Mouse (Mus musculus): ENCODE data around the gene Inpp5k.

Inpp5k gene

DNA sequence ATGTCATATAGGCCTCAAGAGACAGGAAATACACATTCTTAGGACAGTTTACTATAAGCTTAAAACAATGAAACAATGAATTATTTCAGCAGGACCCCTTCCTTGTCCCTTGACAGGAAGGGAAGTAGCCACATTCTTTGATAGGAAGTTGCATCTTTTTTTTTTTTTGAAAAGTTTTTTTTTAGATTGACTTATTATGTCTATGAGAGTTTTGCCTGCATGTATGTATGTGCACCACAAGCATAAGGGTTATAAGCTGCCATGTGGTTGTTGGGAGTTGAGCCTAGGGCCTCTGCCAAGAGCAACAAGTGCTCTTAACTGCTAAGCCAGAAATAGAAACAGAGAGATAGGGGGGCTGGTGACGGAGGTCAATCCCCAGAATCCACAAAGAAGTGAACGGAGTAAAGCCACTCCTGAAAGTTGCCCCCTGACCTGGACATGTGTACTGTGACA, 6.7 kb upstream of the Inpp5k start:
- Histone ChIP-seq H3K9me3 (ENCODE audit: low read length) (no peaks in the 10 kb centered on the region), H3K4me3 (replicated peaks; ENCODE audit: low read length) (peak overlapping the region; percentile 49), H3K27me3 (ENCODE audit: insufficient read depth, low read length) (no peaks in the 10 kb centered on the region), H3K36me3 (ENCODE audit: insufficient read depth, low read length) (peaks cover 69% of the 10 kb centered on the region), H3K4me1 (replicated peaks; ENCODE audit: low read depth, low read length) (peaks cover 98% of the 10 kb centered on the region)
- TF ChIP-seq POU5F1 (IDR thresholded peaks at IDR 0.05; ENCODE audit: borderline replicate concordance, low read length) (no peak), NANOG (IDR thresholded peaks at IDR 0.05; ENCODE audit: borderline replicate concordance, low read length) (no peak), CTCF (conservative IDR thresholded peaks at IDR 0.05; ENCODE audit: low read length) (no peak)

DNA sequence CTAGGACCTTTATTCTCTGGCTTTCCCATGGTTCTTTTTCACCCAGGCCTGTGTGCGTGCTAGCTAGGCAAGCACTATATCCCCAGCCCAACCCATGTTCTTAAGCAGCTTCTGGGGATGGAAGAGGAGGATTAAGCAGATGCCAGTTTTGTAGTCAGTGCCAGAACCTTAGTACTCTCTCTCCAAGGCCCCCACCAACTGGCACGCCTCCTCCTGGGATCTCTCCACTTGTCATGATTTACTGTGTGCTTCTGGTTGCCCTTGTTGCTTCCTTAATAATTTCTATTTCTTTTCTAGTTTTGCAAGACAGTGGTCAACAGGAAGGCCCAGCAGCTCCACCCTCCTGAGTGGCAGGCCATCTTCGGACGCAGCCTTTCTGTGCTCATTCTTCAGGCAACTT, 5.0 kb upstream of the Inpp5k start:
- H3K4me3 ChIP-seq (replicated peaks; ENCODE audit: low read length), result no peak overlapping the region
- peaks cover 92% of the 10 kb centered on the region for H3K4me1 ChIP-seq (replicated peaks; ENCODE audit: low read depth, low read length)
- H3K36me3 ChIP-seq (ENCODE audit: insufficient read depth, low read length), result peaks cover 60% of the 10 kb centered on the region
- no peaks in the 10 kb centered on the region for H3K9me3 ChIP-seq (ENCODE audit: low read length)
- TF ChIP-seq CTCF (conservative IDR thresholded peaks at IDR 0.05; ENCODE audit: low read length) (no peak), NANOG (IDR thresholded peaks at IDR 0.05; ENCODE audit: borderline replicate concordance, low read length) (no peak), POU5F1 (IDR thresholded peaks at IDR 0.05; ENCODE audit: borderline replicate concordance, low read length) (no peak)
- no peaks in the 10 kb centered on the region for H3K27me3 ChIP-seq (ENCODE audit: insufficient read depth, low read length)

DNA sequence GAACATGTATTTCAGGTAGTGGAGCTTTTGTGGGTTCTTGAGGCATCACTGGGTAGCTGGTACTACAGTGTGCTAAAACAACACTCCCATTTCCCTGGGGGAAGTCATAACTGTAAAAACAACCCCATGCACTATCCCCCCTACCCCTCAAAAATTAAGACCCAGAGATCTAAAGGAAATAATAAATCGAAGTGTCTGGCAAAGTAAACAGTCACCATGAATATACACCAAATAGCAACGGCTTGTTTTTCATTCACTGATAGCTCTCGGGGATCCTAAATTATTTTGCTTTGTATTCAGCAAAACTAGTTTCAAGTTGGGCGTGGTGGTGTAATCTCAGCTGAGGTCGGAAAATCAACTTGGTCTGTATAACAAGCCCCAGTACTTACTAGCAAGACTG, 690 bp upstream of the Inpp5k start:
- H3K36me3 ChIP-seq (ENCODE audit: insufficient read depth, low read length), result peaks cover 72% of the 10 kb centered on the region
- H3K27me3 ChIP-seq (ENCODE audit: insufficient read depth, low read length), result no peaks in the 10 kb centered on the region
- peak overlapping the region; percentile 91 for H3K4me3 ChIP-seq (replicated peaks; ENCODE audit: low read length)
- H3K4me1 ChIP-seq (replicated peaks; ENCODE audit: low read depth, low read length), result peaks cover 76% of the 10 kb centered on the region
- H3K9me3 ChIP-seq (ENCODE audit: low read length), result no peaks in the 10 kb centered on the region
- no peak for TF ChIP-seq CTCF (conservative IDR thresholded peaks at IDR 0.05; ENCODE audit: low read length)
- TF ChIP-seq POU5F1 (IDR thresholded peaks at IDR 0.05; ENCODE audit: borderline replicate concordance, low read length), result no peak

DNA sequence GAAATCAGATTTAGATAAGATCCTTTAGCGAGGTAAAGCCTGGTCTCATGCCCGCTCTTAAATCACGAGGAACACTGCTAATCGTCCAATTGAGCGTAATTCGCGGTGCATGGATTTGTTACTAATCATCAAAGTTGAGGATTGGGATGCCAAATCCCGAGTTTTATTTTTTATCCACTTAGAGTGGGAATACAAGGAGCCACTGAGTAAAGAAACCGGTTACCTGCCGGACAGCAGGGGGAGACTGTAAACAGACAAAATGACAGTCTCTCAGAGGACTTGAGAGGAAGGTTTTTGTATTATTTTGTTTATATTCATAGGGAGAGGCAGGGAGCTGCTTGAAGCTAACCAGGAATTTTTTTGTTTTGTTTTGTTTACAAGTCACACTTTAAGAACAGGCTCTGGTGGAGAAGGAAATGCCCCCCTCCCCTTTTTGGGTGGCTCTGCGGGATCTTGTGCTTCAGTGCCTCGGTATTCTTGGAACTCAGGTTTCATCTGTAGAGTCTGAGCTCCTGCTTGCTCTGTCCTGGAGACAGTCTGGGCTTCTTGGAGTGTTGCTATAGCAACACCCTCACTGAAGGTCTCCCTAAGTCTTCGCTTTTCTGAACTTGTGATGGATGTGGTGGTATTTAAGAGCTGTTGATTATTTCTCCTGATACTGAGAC, 905 bp downstream of the Inpp5k start:
- peaks cover 70% of the 10 kb centered on the region for H3K4me1 ChIP-seq (replicated peaks; ENCODE audit: low read depth, low read length)
- TF ChIP-seq CTCF (conservative IDR thresholded peaks at IDR 0.05; ENCODE audit: low read length), result peak; percentile 30
- TF ChIP-seq POU5F1 (IDR thresholded peaks at IDR 0.05; ENCODE audit: borderline replicate concordance, low read length), result no peak

DNA sequence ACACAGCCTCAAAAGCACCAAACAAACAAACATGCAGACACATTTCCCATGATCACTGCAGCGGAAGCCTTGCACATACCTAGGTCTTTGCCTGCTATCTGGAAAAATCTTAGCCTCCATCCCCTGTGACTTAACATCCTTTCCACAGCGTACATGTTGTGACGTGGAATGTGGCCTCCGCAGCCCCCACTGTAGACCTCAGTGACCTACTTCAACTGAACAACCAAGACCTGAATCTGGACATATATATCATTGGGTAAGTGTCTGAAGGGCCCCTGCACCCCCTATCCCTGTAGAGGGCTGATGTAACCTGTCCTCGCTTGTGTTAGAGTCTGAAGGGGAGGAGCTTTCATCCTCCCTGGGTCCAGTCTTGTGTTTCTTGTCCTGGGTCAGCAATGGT, 2.1 kb downstream of the Inpp5k start:
- Histone ChIP-seq H3K4me1 (replicated peaks; ENCODE audit: low read depth, low read length) (peaks cover 70% of the 10 kb centered on the region), H3K27me3 (ENCODE audit: insufficient read depth, low read length) (no peaks in the 10 kb centered on the region), H3K4me3 (replicated peaks; ENCODE audit: low read length) (no peak overlapping the region), H3K36me3 (ENCODE audit: insufficient read depth, low read length) (peaks cover 72% of the 10 kb centered on the region), H3K9me3 (ENCODE audit: low read length) (no peaks in the 10 kb centered on the region)
- TF ChIP-seq NANOG (IDR thresholded peaks at IDR 0.05; ENCODE audit: borderline replicate concordance, low read length) (no peak), CTCF (conservative IDR thresholded peaks at IDR 0.05; ENCODE audit: low read length) (no peak), POU5F1 (IDR thresholded peaks at IDR 0.05; ENCODE audit: borderline replicate concordance, low read length) (no peak)

More for the DNA sequence above, 905 bp downstream of the Inpp5k start:
- H3K4me3 ChIP-seq (replicated peaks; ENCODE audit: low read length), result peak overlapping the region; percentile 91
- no peaks in the 10 kb centered on the region for H3K27me3 ChIP-seq (ENCODE audit: insufficient read depth, low read length)
- no peaks in the 10 kb centered on the region for H3K9me3 ChIP-seq (ENCODE audit: low read length)
- H3K36me3 ChIP-seq (ENCODE audit: insufficient read depth, low read length), result peaks cover 72% of the 10 kb centered on the region

DNA sequence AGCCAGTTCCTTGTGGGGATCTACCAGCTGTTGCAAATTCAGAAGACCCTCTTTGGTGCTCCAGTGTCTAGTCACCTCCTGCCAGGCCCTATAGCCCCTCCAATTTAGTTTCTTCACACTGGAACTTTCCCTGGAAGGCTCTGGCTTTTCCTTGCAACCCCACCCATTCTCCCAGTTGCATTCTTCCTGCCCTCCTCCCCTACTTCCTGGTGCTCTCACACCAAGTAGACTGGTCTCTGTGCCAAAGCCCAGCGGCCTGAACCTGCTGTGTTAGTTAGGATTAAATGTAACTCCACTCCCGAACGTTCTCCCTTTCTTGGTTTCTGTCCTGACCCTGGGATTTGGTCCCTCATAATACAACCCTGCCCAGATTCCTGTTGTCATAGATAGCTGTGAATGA, 4.0 kb downstream of the Inpp5k start:
- no peaks in the 10 kb centered on the region for H3K27me3 ChIP-seq (ENCODE audit: insufficient read depth, low read length)
- H3K9me3 ChIP-seq (ENCODE audit: low read length), result no peaks in the 10 kb centered on the region
- peaks cover 69% of the 10 kb centered on the region for H3K36me3 ChIP-seq (ENCODE audit: insufficient read depth, low read length)
- no peak overlapping the region for H3K4me3 ChIP-seq (replicated peaks; ENCODE audit: low read length)
- TF ChIP-seq CTCF (conservative IDR thresholded peaks at IDR 0.05; ENCODE audit: low read length) (no peak), NANOG (IDR thresholded peaks at IDR 0.05; ENCODE audit: borderline replicate concordance, low read length) (no peak), POU5F1 (IDR thresholded peaks at IDR 0.05; ENCODE audit: borderline replicate concordance, low read length) (no peak)
- H3K4me1 ChIP-seq (replicated peaks; ENCODE audit: low read depth, low read length), result peaks cover 52% of the 10 kb centered on the region

DNA sequence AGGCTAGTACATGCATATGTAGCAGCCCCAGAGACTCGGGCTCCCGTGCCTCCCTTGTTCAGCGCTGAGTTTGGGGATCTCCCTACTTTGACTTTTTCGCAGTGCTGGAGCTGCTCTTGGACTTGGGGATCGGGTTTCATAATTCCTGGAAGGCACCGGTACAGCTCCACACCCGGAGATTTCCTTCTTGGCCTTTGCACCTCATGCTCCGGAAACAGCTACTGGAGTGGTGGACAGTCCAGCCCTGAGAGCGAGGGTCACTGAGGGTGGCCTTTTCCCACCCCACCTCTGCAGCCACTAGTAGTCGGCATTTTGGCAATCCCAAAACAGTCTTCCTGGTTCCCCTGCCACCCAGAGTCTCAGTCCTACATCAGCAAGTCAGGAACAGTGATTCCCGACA, 4.5 kb downstream of the Inpp5k start:
- peaks cover 72% of the 10 kb centered on the region for H3K36me3 ChIP-seq (ENCODE audit: insufficient read depth, low read length)
- H3K4me3 ChIP-seq (replicated peaks; ENCODE audit: low read length), result no peak overlapping the region
- no peaks in the 10 kb centered on the region for H3K27me3 ChIP-seq (ENCODE audit: insufficient read depth, low read length)
- no peak for TF ChIP-seq NANOG (IDR thresholded peaks at IDR 0.05; ENCODE audit: borderline replicate concordance, low read length)
- TF ChIP-seq CTCF (conservative IDR thresholded peaks at IDR 0.05; ENCODE audit: low read length), result no peak
- TF ChIP-seq POU5F1 (IDR thresholded peaks at IDR 0.05; ENCODE audit: borderline replicate concordance, low read length), result no peak
- peaks cover 48% of the 10 kb centered on the region for H3K4me1 ChIP-seq (replicated peaks; ENCODE audit: low read depth, low read length)
- no peaks in the 10 kb centered on the region for H3K9me3 ChIP-seq (ENCODE audit: low read length)

DNA sequence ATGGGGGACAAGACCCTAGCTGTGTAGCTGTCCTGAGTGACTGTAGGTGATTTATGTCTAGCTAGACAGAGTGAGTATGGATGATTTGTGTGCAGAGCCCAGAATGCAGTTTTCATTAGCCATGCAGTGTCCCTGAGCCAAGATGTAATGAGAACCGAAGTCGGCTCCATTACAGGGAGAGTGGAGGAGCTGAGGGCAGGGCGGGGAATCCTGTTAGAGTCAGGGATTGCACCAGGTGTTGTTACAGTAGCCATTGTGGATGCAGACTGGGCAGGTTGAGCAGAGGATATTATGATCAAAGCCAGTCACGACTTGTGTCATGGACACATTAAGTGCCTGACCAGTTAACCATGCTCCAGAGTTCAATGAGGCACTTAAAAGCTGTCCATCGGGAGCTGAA, 12.5 kb downstream of the Inpp5k start:
- H3K36me3 ChIP-seq (ENCODE audit: insufficient read depth, low read length), result peaks cover 81% of the 10 kb centered on the region
- peaks cover 10% of the 10 kb centered on the region for H3K4me1 ChIP-seq (replicated peaks; ENCODE audit: low read depth, low read length)
- no peak overlapping the region for H3K4me3 ChIP-seq (replicated peaks; ENCODE audit: low read length)
- H3K27me3 ChIP-seq (ENCODE audit: insufficient read depth, low read length), result no peaks in the 10 kb centered on the region
- TF ChIP-seq CTCF (conservative IDR thresholded peaks at IDR 0.05; ENCODE audit: low read length), result no peak
- TF ChIP-seq NANOG (IDR thresholded peaks at IDR 0.05; ENCODE audit: borderline replicate concordance, low read length), result no peak
- no peak for TF ChIP-seq POU5F1 (IDR thresholded peaks at IDR 0.05; ENCODE audit: borderline replicate concordance, low read length)
- no peaks in the 10 kb centered on the region for H3K9me3 ChIP-seq (ENCODE audit: low read length)

DNA sequence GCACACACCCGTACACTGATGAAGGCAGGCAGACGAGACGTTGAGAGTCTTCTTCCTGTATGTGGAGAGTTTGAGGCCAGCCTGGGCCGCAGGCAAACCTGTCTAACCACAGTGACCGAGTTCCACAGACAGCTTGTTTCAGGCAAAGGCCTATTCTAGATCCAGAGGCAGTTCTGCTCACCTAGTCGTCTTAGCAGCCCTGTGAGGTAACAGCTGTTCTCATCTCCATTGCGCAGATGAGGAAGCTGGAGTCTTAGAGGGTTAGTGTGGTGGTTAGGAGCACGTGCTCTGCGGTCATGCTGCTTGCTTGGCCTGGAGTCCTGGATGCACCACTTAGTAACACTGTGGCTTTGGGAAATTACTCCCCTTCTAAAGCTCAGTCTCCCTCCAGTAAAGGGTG, 13.9 kb downstream of the Inpp5k start:
- Histone ChIP-seq H3K4me3 (replicated peaks; ENCODE audit: low read length) (no peak overlapping the region), H3K9me3 (ENCODE audit: low read length) (no peaks in the 10 kb centered on the region), H3K4me1 (replicated peaks; ENCODE audit: low read depth, low read length) (peaks cover 24% of the 10 kb centered on the region), H3K36me3 (ENCODE audit: insufficient read depth, low read length) (peaks cover 74% of the 10 kb centered on the region), H3K27me3 (ENCODE audit: insufficient read depth, low read length) (no peaks in the 10 kb centered on the region)
- no peak for TF ChIP-seq NANOG (IDR thresholded peaks at IDR 0.05; ENCODE audit: borderline replicate concordance, low read length)

All from E14TG2a.4 (cell line).